Mouse (Mus musculus): ENCODE measurements around the gene Emid1. TPM values are rescaled to one million over a fixed set of nuclear protein-coding genes. Genes with fewer than 3 reads are reported as not detected.

The Emid1 gene
- polyA plus RNA-seq, 1 experiment from 2014 or later, result 174 TPM

DNA sequence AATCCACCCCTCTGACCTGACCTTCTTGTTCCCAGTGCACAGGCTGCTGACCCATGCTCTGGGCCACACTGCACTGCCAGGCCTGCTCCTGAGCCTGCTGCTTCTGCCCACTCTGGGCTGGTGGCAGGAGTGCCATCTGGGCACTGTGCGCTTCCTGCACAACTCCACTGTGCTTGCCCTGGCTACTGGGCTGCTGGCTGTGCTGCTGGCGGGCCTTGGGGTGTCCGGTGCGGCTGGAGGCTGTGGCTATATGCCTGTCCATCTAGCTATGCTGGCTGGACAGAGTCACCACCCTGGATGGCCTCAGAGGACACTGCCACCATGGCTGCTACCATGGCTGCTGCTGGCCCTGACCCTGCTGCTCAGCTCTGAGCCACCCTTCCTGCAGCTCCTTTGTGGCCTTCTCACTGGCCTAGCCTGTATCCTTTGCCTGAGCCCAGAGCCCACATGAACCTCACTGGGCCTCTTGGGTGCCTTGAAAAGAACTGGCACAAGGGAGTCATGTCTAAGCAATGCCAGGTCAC lies 48.0 kb downstream of the Emid1 start:
- H3K9ac ChIP-seq (ENCODE audit: low read depth, low read length), result no peak overlapping the region
- 95% methylated on average over 4 of the region's 4 CpGs for WGBS
- no peak for DNase-seq (ENCODE audit: low spot score)

DNA sequence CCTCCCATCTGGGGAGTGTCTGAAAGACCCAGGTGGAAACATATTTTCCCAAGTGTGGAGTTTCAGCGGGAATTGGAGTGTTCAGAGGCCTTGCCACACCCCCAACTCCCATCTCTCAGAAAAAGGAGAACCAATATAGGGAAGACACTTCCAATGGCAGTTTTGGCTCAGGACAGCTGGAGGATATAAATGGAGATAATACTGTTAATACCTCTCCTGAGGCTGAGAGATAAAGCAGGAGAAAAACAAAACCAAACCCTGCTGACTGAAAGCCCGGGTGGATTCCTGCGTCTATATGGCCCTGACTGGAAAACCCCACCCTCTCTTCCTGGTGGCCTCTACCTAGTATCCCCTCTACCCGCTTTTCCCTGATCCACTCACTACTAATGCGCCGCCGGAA lies 49.7 kb downstream of the Emid1 start:
- WGBS, result 86% methylated on average over 7 of the region's 7 CpGs
- DNase-seq (ENCODE audit: low spot score) (no peak), ATAC-seq (replicated peaks; ENCODE audit: low FRiP score, low read depth) (no peak)
- H3K9ac ChIP-seq (ENCODE audit: low read depth, low read length), result no peak overlapping the region
- no peak overlapping the region for H3K4me3 ChIP-seq (replicated peaks; ENCODE audit: low read depth, low read length)
- no peak for TF ChIP-seq CTCF (IDR thresholded peaks at IDR 0.05; ENCODE audit: low read depth)
- 0 out of 2 replicates have a peak, but pooled peaks cover 6% of the 10 kb centered on the region for H3K4me1 ChIP-seq (replicated peaks; ENCODE audit: insufficient read depth, low read length)
- H3K4me2 ChIP-seq (ENCODE audit: low read length), result no peak overlapping the region
- H3K27me3 ChIP-seq (ENCODE audit: insufficient read depth, low read length), result no peaks in the 10 kb centered on the region
- no peaks in the 10 kb centered on the region for H3K9me3 ChIP-seq (replicated peaks; ENCODE audit: low read length)
- H3K36me3 ChIP-seq (ENCODE audit: insufficient read depth, low read length), result peaks cover 11% of the 10 kb centered on the region; the same call in 1 of the 2 replicates
- H3K27ac ChIP-seq, result no peak overlapping the region

More for the DNA sequence above, 48.0 kb downstream of the Emid1 start:
- H3K27me3 ChIP-seq (ENCODE audit: insufficient read depth, low read length), result no peaks in the 10 kb centered on the region
- no peak for TF ChIP-seq CTCF (IDR thresholded peaks at IDR 0.05; ENCODE audit: low read depth)
- H3K4me1 ChIP-seq (replicated peaks; ENCODE audit: insufficient read depth, low read length), result 0 out of 2 replicates have a peak, but pooled peaks cover 6% of the 10 kb centered on the region
- H3K4me2 ChIP-seq (ENCODE audit: low read length), result no peak overlapping the region
- peaks cover 11% of the 10 kb centered on the region for H3K36me3 ChIP-seq (ENCODE audit: insufficient read depth, low read length)
- H3K4me3 ChIP-seq (replicated peaks; ENCODE audit: low read depth, low read length), result no peak overlapping the region
- H3K27ac ChIP-seq, result no peak overlapping the region
- no peak for ATAC-seq (replicated peaks; ENCODE audit: low FRiP score, low read depth)
- H3K9me3 ChIP-seq (replicated peaks; ENCODE audit: low read length), result no peaks in the 10 kb centered on the region

DNA sequence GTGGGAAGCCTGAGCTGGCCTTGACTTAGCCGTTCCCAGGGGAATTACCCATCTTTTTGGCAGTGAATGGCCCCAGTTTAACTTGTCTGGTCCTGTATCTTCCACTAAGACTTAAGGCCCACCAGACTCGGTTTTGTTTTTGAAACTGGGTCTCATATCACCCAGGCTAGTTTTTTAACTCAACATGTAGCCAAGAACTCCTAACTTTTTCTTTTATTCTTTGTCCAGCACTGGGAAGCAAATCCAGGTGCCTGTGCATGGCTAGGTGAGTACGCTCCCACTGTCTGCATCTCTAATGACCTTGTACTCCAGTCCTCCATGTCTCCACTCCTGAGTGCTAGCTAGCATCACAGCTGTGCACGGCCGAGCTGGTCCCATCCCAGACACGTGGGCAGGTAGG lies 50.4 kb downstream of the Emid1 start:
- H3K4me1 ChIP-seq (replicated peaks; ENCODE audit: insufficient read depth, low read length), result 0 out of 2 replicates have a peak, but pooled peaks cover 6% of the 10 kb centered on the region
- DNase-seq (ENCODE audit: low spot score), result no peak
- WGBS, result 71% methylated on average over 6 of the region's 6 CpGs
- no peaks in the 10 kb centered on the region for H3K9me3 ChIP-seq (replicated peaks; ENCODE audit: low read length)
- no peaks in the 10 kb centered on the region for H3K27me3 ChIP-seq (ENCODE audit: insufficient read depth, low read length)
- H3K4me2 ChIP-seq (ENCODE audit: low read length), result no peak overlapping the region
- 0 out of 2 replicates have a peak, but pooled peaks cover 11% of the 10 kb centered on the region for H3K36me3 ChIP-seq (ENCODE audit: insufficient read depth, low read length)
- 0 out of 2 replicates have a peak overlapping the region, but pooled peaks have one; percentile 50 for H3K27ac ChIP-seq
- TF ChIP-seq CTCF (IDR thresholded peaks at IDR 0.05; ENCODE audit: low read depth), result no peak
- ATAC-seq (replicated peaks; ENCODE audit: low FRiP score, low read depth), result no peak
- no peak overlapping the region for H3K4me3 ChIP-seq (replicated peaks; ENCODE audit: low read depth, low read length)
- no peak overlapping the region; the same call in 1 of the 2 replicates for H3K9ac ChIP-seq (ENCODE audit: low read depth, low read length)

DNA sequence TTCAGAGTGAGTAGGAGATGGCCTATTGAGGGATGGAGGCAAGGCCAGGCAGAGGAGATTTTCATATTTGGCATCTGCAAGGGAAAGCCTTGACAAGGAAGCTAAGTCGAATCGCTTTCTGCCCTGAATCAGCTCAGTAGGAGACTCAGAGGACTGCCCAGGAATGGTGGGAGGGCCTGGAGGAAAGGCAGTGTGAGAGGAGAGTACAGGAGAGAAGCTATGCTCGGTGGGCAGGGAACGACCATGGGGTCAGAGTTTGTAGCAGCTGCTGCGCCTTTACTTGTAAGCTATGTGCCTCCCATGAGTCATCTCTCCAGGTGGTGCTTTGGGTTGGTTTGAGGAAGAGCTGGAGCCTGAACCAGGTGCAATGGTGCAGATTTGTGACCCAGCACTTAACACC lies 51.3 kb downstream of the Emid1 start:
- H3K9me3 ChIP-seq (replicated peaks; ENCODE audit: low read length), result no peaks in the 10 kb centered on the region
- TF ChIP-seq CTCF (IDR thresholded peaks at IDR 0.05; ENCODE audit: low read depth), result no peak
- H3K27me3 ChIP-seq (ENCODE audit: insufficient read depth, low read length), result no peaks in the 10 kb centered on the region
- H3K9ac ChIP-seq (ENCODE audit: low read depth, low read length), result no peak overlapping the region; the same call in 1 of the 2 replicates
- ATAC-seq (replicated peaks; ENCODE audit: low FRiP score, low read depth), result no peak
- DNase-seq (ENCODE audit: low spot score), result peak; percentile 21
- H3K4me1 ChIP-seq (replicated peaks; ENCODE audit: insufficient read depth, low read length), result peaks cover 12% of the 10 kb centered on the region; the same call in 1 of the 2 replicates
- peak overlapping the region; percentile 50 for H3K27ac ChIP-seq
- H3K4me3 ChIP-seq (replicated peaks; ENCODE audit: low read depth, low read length), result peak overlapping the region; percentile 98
- WGBS, result 31% methylated on average over 5 of the region's 5 CpGs
- H3K36me3 ChIP-seq (ENCODE audit: insufficient read depth, low read length), result 0 out of 2 replicates have a peak, but pooled peaks cover 8% of the 10 kb centered on the region
- peak overlapping the region; percentile 76 for H3K4me2 ChIP-seq (ENCODE audit: low read length)

DNA sequence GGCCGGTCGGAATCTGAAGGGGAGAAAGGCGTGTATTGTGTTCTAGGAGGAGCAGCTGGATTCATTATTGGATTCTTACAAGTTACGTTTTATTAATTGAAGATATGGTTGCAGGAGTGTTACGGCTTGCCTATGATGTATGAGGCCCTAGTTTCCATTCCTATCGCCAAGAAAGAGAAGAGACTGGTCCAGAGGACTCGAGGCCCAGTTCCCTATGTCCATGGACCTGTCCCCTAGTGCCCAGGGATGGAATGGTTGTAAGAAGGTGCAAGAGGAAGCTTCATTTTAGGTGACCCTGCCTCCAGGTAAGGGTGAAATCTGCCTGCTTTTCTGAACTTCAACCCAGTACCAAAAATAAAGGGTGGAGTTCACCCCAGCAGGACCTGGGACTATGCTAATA lies 51.8 kb downstream of the Emid1 start:
- DNase-seq (ENCODE audit: low spot score) (peak; percentile 46), ATAC-seq (replicated peaks; ENCODE audit: low FRiP score, low read depth) (no peak)
- TF ChIP-seq CTCF (IDR thresholded peaks at IDR 0.05; ENCODE audit: low read depth), result peak; percentile 32; the same call in 1 of the 2 replicates
- H3K27me3 ChIP-seq (ENCODE audit: insufficient read depth, low read length), result no peaks in the 10 kb centered on the region
- H3K4me3 ChIP-seq (replicated peaks; ENCODE audit: low read depth, low read length), result peak overlapping the region; percentile 98
- WGBS, result 0% methylated on average over 7 of the region's 7 CpGs
- H3K36me3 ChIP-seq (ENCODE audit: insufficient read depth, low read length), result 0 out of 2 replicates have a peak, but pooled peaks cover 3% of the 10 kb centered on the region
- peaks cover 13% of the 10 kb centered on the region; the same call in 1 of the 2 replicates for H3K4me1 ChIP-seq (replicated peaks; ENCODE audit: insufficient read depth, low read length)
- H3K27ac ChIP-seq, result peak overlapping the region; percentile 95
- peak overlapping the region; percentile 76 for H3K4me2 ChIP-seq (ENCODE audit: low read length)
- H3K9ac ChIP-seq (ENCODE audit: low read depth, low read length), result peak overlapping the region; percentile 97
- H3K9me3 ChIP-seq (replicated peaks; ENCODE audit: low read length), result no peaks in the 10 kb centered on the region

DNA sequence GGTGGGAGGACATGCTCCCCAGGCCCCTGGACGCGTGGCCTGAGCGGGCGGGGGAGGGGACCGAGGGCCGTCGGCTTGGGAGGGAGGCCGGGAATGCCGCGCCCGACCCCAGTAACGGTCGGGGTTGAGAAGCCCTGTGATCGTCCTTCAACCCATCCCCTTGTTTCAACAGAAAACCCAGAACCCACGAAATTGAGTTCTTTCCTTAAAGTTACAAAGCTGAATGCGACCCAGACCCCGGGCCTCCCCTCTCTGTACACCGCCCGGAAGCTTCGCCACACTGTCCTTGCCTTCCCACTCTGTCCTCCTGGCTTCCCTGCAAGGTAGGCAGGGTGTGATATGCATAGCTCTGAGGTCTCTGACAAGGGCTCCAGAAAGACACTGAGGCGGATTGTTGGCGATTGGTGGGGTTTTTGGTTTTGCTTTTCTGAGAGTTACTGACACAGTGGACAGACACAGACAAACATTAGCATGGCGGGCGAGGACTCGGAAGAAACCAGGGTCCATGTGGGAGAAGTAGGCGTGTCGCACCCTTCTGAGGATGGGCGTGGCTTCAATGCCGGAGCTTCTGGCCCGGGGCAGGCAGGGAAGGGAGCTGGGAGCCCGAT lies 52.4 kb downstream of the Emid1 start:
- Histone ChIP-seq H3K4me1 (replicated peaks; ENCODE audit: insufficient read depth, low read length) (peaks cover 13% of the 10 kb centered on the region; the same call in 1 of the 2 replicates), H3K9me3 (replicated peaks; ENCODE audit: low read length) (no peaks in the 10 kb centered on the region), H3K27me3 (ENCODE audit: insufficient read depth, low read length) (no peaks in the 10 kb centered on the region), H3K27ac (peak overlapping the region; percentile 95), H3K36me3 (ENCODE audit: insufficient read depth, low read length) (no peaks in the 10 kb centered on the region), H3K4me2 (ENCODE audit: low read length) (peak overlapping the region; percentile 76), H3K4me3 (replicated peaks; ENCODE audit: low read depth, low read length) (peak overlapping the region; percentile 98), H3K9ac (ENCODE audit: low read depth, low read length) (peak overlapping the region; percentile 97)
- ATAC-seq (replicated peaks; ENCODE audit: low FRiP score, low read depth), result peak; percentile 61
- no peak for TF ChIP-seq CTCF (IDR thresholded peaks at IDR 0.05; ENCODE audit: low read depth)
- DNase-seq (ENCODE audit: low spot score), result peak; percentile 95
- 0% methylated on average over 31 of the region's 31 CpGs for WGBS

All from kidney, postnatal 0 days (tissue).